Mouse (Mus musculus) mesoderm, embryonic 11.5 days (tissue): ENCODE results near the gene Nckap5.

ENCODE experiments used
- DNase-seq: peaks from one replicate; pipeline ENCODE4 v3.0.0-alpha.2; 2012; ENCODE audit warnings: low read depth, low spot score

The Nckap5 gene

GRCm38 (mm10) chr1:125910211-125910870, 920.3 kb downstream of the Nckap5 start:
- DNase-seq, result peak; percentile 68

DNA sequence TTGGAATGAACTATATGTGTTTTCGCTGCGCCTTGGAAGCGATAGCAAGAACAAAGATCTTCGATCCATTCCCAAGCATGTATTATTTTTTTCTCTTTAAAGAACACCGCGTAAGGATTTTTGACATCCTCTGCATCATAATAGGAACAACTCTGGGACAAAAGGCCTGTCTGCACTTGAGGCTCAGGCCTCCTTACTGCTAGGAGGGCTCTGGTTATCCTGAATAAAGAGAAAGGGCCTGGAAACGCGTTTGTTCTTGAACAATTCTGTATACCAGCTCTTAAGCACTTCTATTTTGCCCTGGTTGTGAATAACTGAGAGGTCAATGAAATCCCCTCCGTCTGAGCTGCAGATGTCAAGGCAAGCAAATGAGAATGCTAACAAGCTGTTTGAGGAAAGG, 937.4 kb downstream of the Nckap5 start:
- DNase-seq, result no peak

DNA sequence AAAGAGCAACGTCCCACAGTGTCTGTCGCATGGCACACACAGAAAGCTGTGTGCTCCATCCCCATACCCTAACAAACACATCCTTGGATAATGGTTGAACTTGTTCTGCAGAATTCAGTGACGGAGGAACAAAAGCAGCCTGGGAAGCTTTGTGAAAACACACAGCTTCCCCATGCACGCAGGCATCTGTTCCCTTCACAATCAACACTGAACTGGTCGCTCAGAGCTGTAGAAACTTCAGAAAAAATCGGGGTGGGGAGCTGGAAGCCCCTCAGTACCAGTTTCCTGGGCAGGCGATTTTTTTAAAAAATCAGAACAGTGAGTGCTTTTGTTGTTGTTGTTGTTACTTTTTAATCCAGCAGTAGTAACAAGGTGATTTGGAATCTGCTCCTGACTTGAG, 960.5 kb downstream of the Nckap5 start:
- no peak for DNase-seq
